Mouse (Mus musculus) MEL (cell line): ENCODE data around the gene Ttc39a.
A peak's percentile ranks its signal among the peaks of the same experiment; 100 is the strongest.

ENCODE experiments used
- CHD1 ChIP-seq: IDR thresholded peaks from 2 replicates; pipeline ENCODE4 v1.6.1; 2012; ENCODE audit warnings: low read depth, mild to moderate bottlenecking, inconsistent platforms, low read length, improper control_type of control experiment
- CHD2 ChIP-seq: IDR thresholded peaks from 2 replicates; pipeline ENCODE4 v1.6.1; 2011; ENCODE audit warnings: low read length, improper control_type of control experiment
- CTCF ChIP-seq, 3 experiments: IDR thresholded peaks in 2 of 3; conservative IDR thresholded peaks in 1 of 3; 2 replicates each; pipeline ENCODE4 v1.5.1; 2011 to 2012; ENCODE audit warnings: low read length in 3 of 3, low read depth in 2 of 3, mild to moderate bottlenecking in 2 of 3, improper control_type of control experiment in 1 of 3, inconsistent platforms in 1 of 3, mixed read lengths in 1 of 3, moderate library complexity in 1 of 3; ENCODE audit not compliant: control insufficient read depth in 1 of 3, insufficient read depth in 1 of 3, poor library complexity in 1 of 3, severe bottlenecking in 1 of 3
- HCFC1 ChIP-seq: IDR thresholded peaks from 2 replicates; pipeline ENCODE4 v1.6.1; 2012; ENCODE audit warnings: low read depth, mild to moderate bottlenecking, inconsistent platforms, low read length, improper control_type of control experiment, moderate library complexity
- MAFK ChIP-seq: IDR thresholded peaks from 2 replicates; pipeline ENCODE4 v1.6.1; 2011; ENCODE audit warnings: low read depth, mild to moderate bottlenecking, low read length, improper control_type of control experiment, borderline replicate concordance
- MAX ChIP-seq: IDR thresholded peaks from 2 replicates; pipeline ENCODE4 v1.6.1; 2011; ENCODE audit warnings: low read length, improper control_type of control experiment
- POLR2A ChIP-seq, 2 experiments: IDR thresholded peaks; 2 replicates each; pipeline ENCODE4 v1.6.1; 2011 to 2012; ENCODE audit warnings: low read length in 2 of 2, mild to moderate bottlenecking in 2 of 2, control low read depth in 1 of 2, improper control_type of control experiment in 1 of 2, low read depth in 1 of 2, moderate library complexity in 1 of 2; ENCODE audit not compliant: control insufficient read depth in 1 of 2, insufficient read depth in 1 of 2, poor library complexity in 1 of 2
- TBP ChIP-seq: IDR thresholded peaks from 2 replicates; pipeline ENCODE4 v1.8.0; 2011; ENCODE audit warnings: low read depth, low read length, improper control_type of control experiment
- TCF12 ChIP-seq: IDR thresholded peaks from 2 replicates; pipeline ENCODE4 v1.6.1; 2014; ENCODE audit warnings: low read depth, mild to moderate bottlenecking, inconsistent platforms, low read length, improper control_type of control experiment, moderate library complexity
- ZC3H11A ChIP-seq: IDR thresholded peaks from 2 replicates; pipeline ENCODE4 v1.6.1; 2012; ENCODE audit warnings: low read depth, mild to moderate bottlenecking, inconsistent platforms, low read length, improper control_type of control experiment
- ZKSCAN1 ChIP-seq: IDR thresholded peaks from 2 replicates; pipeline ENCODE4 v1.6.1; 2012; ENCODE audit warnings: low read depth, mild to moderate bottlenecking, inconsistent platforms, low read length, improper control_type of control experiment, moderate library complexity

- no peak for TF ChIP-seq CHD2
- TF ChIP-seq MAFK: no peak
- no peak for TF ChIP-seq ZKSCAN1
- TF ChIP-seq CTCF (IDR thresholded peaks at IDR 0.05 in 2 of 3, conservative IDR thresholded peaks at IDR 0.05 in 1 of 3; ENCODE audit: control insufficient read depth in 1 of 3, insufficient read depth in 1 of 3, low read depth in 2 of 3, low read length in 3 of 3, poor library complexity in 1 of 3, severe bottlenecking in 1 of 3): peak; percentile 88 to 95 (median 93)
- TF ChIP-seq MAX: no peak
- no peak for TF ChIP-seq TBP
- TF ChIP-seq HCFC1: no peak
- TF ChIP-seq TCF12: no peak
- no peak for TF ChIP-seq CHD1
- no peak for TF ChIP-seq POLR2A (IDR thresholded peaks at IDR 0.05; ENCODE audit: control insufficient read depth in 1 of 2, insufficient read depth in 1 of 2, low read depth in 1 of 2, low read length in 2 of 2, poor library complexity in 1 of 2)
- TF ChIP-seq ZC3H11A: peak; percentile 72
Measured at GRCm38 (mm10) chr4:109437913-109438878, 31.8 kb downstream of the Ttc39a start.
